Mouse (Mus musculus) retina, postnatal 7 days (tissue): Measurements from ENCODE around the gene Tmem130.
"Not testable (repeated sequence)": the region's sequence is repeated elsewhere in the genome, so short reads cannot be mapped to it uniquely, and the experiment has no call there.

Experiments
- DNase-seq: peaks from one replicate; pipeline ENCODE4 v3.0.0-alpha.2; 2012; ENCODE audit warnings: low read depth, low spot score

Tmem130 gene

DNA sequence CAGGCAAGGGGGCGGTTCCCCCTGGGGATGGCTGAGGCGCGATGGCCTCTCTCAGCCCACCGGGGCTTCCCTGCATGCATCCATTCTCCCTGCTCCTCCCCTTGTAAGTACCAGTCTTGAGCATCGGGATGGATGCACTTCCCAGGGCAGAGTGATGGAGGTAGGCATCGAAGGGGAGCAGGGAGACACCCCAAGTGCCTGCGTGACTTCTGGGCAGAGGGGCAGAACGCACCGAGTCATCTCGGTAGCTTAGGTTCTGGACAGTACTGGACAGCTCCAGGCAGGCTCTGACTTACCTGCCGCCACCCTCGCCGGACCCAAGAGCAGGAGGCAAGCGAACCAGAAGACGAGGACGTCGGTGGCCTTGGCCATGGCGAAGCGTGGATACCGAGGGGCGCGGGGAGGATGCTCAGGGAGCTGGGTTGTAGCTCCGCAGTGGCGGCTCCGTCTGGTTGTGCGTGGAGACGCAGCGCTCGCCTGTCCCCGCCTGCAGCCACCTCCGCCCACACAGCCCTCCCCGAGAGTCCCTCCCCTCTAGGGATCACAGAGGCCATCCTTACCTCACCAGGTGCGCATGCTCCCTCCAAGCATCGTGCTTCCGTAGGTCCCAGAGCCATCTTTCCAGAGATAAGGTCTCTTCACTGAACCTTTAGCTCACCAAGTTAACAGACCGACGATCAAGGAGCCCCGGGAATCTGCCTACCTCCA is at the start of gene Tmem130:
Tmem130 (minus strand) TSS at position 658 of the 708 bp plus-strand sequence.
- peak; percentile 38 for DNase-seq

DNA sequence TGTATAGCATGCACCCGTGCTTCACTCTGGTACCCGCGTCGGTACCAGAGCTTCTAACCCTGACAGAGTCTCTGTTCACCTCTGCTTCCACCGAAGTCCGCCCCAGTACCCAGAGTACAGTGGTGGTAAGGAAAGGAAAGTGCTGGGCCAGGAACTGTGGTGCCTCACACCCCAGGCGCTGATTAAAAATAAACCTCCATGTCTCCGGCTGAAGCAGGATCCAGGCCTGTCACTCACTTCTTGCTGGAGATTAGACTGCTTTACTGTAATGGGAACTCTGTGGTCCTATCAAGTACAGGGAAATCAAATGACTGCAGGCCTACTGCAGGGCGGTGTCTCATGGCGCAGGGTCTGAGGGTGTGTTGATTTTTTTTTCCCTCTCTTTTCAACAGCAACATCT is 45.3 kb upstream of the Tmem130 start:
- no peak for DNase-seq

DNA sequence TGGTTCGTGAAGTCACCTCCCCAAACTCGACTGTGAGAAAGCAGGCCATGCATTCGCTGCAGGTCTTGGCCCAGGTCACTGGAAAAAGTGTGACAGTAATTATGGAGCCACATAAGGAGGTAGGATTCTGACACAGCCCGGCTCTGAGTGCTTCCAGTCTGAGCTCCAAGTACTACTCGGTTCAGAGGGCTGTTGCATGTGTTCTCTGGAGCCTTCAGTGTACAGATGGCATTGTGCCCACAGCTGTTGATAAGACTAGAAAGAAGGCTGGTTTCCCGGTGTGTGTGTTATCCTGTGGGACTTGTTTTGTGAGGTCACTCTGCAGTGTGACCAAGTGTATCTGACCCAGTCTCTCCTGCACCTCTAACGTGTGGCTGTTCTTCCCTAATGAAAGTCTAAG is 42.6 kb upstream of the Tmem130 start:
- DNase-seq: no peak

DNA sequence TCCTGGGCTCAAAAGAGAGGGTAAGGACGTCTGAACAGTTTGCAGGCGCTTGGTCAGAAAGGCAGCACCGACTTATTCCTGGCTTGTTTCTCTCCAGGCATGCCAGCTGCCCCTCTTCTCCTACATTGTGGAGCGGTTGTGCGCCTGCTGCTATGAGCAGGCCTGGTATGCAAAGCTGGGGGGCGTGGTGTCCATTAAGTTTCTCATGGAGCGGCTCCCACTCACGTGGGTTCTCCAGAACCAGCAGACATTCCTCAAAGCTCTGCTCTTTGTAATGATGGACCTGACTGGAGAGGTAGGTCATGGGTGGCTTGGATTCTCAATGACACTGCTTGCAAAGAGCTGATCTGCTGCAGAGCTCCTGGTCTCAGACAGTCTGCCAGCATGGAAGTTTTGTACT is 41.4 kb upstream of the Tmem130 start:
- DNase-seq: no peak

DNA sequence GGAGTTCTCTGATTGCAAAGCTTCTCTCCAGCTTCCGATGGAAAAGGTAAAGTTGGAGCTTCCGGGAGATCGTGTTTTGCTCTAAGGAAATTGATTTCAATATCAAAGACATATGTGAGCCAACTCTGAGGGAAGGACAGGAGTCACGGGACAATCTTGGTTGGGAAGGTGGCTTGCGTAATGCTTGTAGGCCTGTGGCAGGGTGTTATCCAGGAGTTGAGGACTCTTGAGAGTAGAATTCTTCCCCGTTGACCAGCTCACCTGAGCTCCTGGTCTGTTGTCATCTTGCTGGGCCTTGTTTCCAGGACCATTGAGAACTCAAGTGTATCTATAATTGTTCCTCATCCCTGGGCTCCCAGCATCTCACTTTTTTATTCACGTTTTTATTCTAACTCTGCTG is 35.5 kb upstream of the Tmem130 start:
- DNase-seq: no peak

DNA sequence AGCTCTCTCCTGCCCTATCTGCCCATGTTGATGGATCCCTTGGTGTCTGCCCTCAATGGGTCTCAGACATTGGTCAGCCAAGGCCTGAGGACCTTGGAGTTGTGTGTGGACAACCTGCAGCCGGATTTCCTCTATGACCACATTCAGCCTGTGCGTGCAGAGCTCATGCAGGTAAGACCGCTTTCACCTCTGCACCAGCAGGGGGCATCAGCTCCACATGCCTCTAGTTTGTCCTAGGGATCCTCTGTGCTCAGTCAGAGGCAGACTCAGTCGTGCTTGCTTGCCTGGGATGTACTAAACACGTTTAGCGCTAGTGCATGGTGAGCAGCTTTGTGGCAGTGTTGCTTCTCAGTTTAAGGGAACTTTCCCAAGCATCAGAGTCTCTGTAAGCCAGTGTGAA is 33.1 kb upstream of the Tmem130 start:
- no peak for DNase-seq

DNA sequence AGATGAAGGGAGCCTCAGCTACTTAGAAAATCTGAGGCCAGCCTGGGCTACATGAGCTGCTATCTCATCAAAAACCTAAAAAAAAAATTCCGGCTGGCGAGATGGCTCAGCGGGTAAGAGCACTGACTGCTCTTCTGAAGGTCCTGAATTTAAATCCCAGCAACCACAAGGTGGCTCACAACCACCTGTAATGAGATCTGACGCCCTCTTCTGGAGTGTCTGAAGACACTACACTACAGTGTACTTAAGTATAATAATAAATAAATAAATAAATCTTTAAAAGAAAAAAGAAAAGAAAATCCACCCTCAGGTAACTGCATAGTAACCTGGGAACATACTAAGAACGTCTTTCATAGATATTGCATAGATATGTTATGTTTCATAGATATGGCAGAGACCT is 31.8 kb upstream of the Tmem130 start:
- no peak for DNase-seq

DNA sequence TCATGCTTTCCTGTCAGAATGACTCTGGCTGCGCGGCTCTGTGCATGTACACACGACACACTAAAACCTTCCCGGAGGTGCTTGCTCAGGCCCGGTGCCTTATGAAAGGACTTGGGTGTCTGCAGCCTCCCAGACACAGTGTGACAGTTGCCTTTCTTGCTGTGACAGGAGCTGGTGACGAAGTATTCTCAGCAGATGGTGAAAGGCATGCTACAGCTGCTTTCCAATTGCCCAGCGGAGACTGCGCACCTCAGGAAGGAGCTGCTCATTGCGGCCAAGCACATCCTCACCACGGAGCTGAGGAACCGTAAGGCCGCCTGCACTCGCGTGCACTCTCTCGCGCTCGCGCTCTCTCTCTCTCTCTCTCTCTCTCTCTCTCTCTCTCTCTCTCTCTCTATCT is 24.8 kb upstream of the Tmem130 start:
- DNase-seq: no peak

DNA sequence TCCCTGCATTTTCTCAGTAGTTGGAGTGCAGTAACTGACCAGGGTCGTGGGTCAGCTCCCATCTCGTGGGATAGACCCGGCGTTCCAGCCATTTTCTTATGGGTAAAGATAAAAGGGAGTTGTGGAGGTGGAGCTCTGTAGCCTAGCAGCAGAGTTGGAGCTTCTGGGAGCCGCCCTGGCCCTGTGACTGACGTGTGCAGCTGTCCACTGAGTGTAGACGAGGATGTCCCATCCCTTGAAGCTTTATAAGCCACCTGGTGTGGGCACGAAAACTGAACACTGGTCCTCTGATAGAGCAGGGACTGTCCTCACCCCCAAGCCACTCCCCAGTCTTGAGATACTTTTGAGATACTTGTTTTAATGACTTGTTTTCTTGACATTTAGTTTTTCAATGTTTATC is 19.0 kb upstream of the Tmem130 start:
- DNase-seq: no peak

DNA sequence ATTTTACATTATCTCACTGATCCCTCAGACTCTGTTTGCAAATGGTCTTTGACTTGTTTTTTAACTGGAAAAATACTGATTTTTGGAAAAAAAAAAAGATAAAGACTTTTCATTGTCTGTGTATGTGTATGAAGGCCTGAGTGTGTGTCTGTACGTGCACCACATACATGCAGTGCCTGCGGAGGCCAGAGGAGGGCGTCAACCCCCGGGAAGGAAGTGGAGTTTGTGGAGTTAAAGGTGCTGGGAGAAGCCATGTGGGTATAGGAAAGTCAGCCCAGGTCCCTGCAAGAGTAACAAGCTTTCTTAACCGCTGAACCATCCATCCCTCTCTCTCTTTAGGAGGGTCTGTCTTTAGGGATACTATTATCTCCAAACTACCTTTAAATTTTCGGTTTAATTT is 11.6 kb upstream of the Tmem130 start:
- DNase-seq: no peak

DNA sequence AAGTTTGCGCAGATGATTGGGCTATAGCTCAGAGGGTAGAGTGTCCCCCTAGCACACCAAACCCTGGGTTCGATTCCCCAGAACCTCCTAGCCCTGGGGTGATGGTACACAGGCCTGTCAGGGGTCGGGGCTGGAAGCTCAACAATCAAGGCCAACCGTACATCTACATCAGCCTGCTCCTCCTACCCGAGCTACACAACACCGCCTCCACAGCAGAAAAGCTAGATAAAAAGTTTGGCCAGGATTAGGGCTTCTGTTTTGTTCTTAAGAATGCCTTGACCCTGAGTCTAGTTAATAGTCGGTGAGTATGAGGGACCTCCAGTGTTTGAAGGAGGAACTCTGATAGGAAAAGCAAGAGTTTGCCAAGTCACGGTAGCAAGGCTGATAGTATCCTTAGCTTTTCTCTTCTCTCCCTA is 7.5 kb upstream of the Tmem130 start:
- no peak for DNase-seq

DNA sequence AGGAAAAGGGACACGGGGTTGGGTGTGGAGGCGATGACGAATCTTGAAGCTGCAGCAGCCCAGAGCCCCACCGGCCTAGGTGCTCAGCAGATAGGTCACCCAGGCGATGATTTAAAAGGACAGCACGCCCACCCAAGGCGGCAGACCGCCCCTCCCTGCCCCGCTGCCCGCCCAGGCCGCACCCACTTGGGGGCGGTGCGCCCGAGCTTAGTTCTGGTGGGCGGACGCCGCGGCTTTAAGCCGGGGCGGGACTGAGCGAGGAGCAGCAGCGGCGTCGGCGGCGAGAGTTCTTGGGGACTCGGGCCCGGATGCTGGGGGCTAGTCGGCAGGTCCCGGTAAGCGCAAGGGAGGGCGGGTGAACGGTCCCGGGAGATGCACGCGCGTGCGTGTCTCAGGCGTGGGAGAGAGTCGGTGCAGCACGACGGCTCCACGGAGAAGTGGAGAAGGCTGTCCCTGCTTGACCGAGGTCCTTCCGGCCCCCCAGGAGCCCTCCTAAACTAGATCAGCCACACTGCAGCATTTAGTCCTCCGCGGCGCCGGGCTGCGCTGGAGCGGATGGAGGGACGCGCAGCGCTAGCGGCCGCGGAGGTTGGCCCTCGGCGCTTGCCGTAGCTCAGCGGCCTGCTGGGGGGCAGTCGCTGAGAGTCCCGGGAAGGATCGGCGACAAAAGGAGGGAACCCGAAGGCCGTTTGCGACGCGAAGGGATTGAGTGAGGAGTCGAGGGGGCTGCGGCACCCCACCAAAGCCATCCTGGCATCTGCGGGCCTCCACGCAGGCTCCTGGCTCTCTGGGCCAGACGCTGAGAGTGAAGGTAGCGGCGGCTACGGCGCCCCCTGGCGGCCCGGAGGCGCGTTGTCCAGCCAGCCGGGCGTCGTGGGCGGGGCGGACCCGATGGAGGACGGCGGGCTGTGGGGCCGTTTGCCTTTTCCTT is 6.6 kb upstream of the Tmem130 start:
- peak; percentile 84 for DNase-seq

DNA sequence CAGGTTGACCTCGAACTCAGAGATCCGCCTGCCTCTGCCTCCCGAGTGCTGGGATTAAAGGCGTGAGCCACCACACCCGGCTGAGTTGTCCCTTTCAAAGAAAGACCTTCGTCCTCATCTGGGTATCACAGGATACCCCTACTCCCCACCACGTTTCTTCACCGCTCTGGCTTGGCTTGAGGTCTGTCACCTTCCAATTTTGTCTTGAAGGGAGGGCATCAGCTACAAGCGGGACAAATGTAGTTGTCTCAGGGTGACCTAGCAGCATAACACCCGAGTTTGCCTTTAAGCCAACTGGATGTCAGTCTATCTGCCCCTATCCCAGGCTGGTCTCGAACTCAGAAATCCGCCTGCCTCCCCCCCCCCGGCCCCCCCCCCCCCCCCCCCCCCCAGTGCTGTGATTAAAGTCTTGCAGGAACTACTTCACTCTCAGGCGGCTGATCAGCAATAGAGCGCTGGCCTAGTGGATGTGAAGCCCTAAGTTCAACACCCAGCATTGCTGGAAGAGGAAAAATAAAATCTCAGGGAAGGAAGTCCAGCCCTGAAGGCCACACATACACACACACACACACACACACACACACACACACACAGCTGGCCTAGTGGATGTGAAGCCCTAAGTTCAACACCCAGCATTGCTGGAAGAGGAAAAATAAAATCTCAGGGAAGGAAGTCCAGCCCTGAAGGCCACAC is 5.6 kb upstream of the Tmem130 start, which contains the start of gene Trrap:
Trrap (plus strand) TSS at position 627 of the 693 bp plus-strand sequence.
- DNase-seq: not testable (repeated sequence)

DNA sequence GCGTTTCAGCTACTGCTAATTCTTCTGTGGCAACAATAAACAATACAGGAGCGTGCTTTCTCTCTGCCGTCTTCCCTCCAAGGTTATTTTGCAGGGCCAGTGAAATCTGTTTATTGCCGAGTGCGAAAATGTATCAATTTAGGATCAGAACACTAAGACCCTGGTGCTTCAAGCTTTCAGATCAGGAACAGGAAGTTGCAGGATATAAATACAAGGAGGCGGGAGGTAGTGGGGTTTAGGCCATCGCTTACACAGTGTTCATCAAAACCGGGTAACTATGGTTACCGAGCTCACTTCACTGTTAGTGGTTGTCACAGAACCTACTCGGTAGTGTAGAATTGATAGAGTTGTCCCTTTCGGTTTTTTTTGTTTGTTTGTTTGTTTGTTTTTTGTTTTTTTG is 5.0 kb upstream of the Tmem130 start:
- no peak for DNase-seq

DNA sequence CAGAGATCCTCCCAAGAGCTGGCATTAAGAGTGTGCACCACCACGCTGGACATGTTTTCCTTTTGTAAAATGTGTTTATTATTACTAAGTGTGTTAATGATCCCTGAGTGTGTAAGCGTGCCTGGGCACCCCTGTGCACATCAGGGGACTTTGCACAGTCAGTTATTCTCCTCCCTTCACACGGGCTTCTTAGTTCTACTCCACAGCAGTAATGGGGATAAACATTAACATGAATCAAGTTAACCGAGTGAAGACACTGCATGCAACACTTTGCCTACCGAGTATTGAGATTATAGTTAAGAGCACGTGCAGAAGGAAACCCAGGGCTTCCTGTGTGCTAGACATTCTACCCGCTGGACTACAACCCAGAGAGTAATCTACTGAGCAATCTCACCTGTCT is 4.4 kb upstream of the Tmem130 start:
- no peak for DNase-seq

DNA sequence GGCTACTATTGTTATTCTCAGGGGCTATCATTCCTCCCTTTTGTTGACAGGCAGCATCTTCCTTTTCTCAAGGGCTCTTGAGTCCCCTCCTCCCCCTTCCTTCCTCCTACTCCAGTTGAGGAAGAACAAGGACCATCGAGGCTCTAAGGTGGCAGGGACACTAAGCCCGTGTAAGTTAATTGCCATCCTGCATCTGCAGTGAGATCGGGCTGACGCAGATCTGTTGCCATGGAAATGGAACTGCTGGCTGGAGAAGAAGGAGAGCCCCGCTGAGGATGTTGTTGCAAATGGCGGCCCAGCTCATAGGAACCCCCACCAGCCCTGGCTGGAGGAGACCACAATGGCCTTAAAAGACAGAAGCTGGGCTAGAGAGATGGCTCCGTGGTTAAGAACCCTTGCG is 3.2 kb downstream of the Tmem130 start:
- DNase-seq: no peak

DNA sequence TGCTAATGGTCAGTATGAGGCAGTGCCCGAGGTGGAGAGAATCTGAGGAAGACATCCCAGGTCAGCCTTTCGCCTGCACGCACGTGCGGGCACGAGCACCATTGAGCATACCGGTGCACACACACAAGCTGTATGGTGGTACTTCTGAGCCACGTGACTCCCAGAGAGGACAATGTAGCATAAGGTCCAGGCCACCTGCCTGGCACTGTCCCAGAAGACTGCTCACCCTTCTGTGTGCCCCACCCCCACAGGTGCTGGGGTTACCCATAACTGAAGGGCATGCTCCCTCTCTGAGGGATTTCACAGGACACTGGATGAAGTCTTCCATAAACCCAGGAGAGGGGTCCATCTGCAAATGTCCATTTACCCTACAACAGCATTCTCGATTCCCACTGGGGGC is 4.2 kb downstream of the Tmem130 start:
- DNase-seq: no peak

DNA sequence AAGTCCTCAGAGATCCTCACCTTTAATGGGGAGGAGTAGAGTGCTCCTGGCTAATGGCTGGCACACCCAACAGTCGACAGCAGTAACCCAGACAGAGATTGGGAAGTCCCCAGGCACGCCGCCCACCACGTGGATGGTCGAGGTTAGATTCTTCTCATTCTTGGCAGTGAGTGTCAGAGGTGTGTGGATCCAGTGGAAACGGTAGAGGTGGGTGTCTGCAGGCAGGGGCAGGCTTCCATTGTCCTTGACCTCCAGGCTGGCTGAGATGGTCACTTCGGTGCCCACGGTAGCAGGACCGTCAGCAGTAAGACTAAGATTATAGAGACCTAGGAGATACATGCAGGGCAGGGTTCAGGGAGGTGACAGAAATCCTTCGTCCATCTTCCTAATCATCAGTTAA is 6.4 kb downstream of the Tmem130 start:
- no peak for DNase-seq

DNA sequence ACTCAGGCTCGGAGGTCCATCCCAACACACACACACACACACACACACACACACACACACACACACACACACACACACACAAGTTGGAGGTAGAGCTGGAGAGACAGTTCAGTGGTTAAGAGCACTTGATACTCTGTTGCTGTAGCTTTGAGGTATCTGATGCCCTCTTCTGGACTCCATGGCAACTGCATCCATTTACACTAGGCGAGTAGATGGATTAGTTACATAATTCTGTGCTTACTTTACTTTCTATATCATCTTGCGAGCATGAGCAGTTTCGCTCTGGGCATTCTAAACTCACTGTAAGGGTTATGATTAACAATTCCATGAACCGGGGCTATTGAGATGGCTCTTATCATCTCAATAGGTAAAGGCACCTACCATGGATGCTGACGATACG is 8.6 kb downstream of the Tmem130 start:
- DNase-seq: peak; percentile 35

DNA sequence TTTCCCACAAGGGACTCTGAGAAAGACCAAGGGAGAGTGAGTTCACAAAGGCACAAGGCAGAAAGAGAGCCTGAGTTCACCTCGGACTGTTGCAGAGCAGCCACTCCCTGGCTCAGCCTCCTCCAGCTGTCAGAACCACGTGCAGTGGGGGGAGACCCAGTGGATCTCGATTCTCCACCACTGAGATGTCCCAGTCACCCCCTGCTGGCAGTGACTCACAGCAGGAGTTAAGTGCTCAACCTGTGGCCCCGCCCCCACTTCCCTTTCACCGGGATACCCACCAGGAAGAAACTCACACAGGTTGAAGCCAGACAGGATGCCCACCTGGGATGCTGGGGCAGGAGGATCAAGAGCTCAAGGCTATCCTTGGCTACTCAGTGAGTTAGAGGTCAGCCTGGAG is 9.2 kb downstream of the Tmem130 start:
- DNase-seq: no peak

DNA sequence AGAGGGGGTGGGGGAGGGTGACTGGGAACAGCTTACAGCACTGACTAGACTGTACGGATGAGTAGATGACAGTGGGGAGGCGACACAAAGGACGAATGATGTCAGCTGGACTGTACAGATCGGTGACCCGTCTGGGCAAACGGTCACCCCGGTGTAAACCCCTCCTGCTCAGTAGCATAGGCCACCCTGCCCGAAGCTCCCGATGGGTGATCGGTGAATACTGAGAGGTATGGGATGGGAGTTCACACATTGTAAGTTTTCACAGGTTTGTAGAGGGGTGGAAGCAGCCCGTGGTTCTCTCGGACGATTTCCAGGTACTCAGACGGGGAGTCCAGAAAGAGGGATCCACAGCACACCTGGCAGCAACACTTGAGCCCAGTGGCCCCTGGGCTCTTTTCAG is 24.5 kb downstream of the Tmem130 start:
- no peak for DNase-seq

DNA sequence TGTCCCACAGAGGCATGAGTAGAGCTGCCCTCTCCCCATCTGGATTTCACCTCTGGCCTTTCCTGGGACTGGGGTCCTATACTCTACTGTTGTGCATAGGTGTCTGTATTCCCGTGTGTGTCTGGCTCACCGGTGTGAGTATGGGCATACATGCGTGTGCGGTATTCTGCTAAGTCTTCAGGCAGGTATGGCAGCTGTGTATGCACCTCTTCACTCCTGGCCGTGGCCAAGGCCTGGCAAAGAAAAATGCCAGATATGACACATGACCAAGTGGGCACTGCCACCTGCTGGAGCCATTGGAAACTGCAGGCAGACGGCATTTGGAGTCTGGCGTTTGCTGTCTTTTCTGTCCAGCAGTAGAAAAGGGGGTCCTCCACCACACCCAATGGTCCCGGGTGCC is 26.7 kb downstream of the Tmem130 start:
- peak; percentile 67 for DNase-seq
